Mouse (Mus musculus) CD4-positive, CD25-positive, alpha-beta regulatory T cell, adult 4 months (primary cell): Measurements from ENCODE around the gene Fars2. TPM values are rescaled to one million over a fixed set of nuclear protein-coding genes. Genes with fewer than 3 reads are reported as not detected.
"Not testable (repeated sequence)": the region's sequence is repeated elsewhere in the genome, so short reads cannot be mapped to it uniquely, and the experiment has no call there.

ENCODE experiments used
- ATAC-seq: one replicate; pipeline ENCODE4 v1.8.0; 2017
- polyA plus RNA-seq, 2 experiments: library from polyadenylated mRNA; unstranded; fragments of 100-300 nt; shearing (Covaris generic); gene quantifications; one replicate each; pipeline ENCODE4 v1.2.1; 2017

Fars2 gene
- polyA plus RNA-seq, 2 experiments from 2014 or later, result 37.6 to 44.7 TPM

DNA sequence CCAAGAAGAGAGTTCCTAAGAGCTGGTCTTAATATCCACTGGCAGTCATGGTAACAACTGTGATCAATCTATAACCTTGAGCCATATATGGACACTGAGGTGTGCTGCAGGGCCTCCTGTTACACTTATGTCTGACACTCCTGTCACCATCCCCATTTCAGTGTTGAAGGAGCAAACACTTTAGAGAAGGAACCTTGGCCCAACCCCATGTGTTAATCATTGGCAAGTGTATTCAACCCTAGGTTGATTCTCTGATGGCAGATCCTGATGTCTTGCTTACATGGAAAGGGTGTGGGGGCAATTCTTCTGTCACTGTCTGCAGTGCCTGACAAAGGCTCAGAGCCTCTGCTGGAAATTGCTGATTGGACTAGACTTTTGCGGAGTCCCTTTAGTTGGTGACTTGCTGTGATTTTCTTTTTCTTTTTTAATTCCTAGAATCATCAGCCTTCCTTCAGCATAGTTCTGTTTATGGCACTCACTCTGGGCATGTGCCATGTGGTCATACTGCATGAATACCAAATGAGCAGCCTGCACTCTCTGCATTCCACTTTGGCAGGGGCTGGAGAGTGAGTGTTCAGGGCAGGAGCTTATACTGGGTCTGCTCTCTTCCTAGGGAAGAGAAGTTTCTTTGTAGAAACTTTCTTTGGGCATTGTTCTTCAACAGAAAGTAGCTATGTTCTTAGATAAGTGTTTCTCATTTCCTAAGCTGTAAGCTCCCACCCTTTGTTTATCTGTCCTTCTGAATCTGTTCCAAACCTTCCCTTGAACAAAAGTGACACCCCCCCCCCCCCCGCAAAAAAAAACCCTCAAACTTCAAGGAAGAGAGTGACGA is 181.0 kb downstream of the Fars2 start:
- no peak for ATAC-seq

DNA sequence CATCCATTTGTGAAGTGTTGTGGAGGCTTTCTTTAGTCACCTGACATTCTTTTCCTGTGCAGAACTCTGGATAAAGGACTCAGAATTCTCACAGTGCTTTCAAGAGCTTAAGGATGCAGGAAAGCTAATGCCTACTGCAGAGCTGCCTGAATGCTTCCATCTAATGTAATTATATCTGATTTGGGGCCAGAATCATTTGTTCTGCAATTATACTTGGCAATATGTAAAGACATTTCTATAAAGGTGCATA is 181.5 kb downstream of the Fars2 start:
- ATAC-seq, result no peak

DNA sequence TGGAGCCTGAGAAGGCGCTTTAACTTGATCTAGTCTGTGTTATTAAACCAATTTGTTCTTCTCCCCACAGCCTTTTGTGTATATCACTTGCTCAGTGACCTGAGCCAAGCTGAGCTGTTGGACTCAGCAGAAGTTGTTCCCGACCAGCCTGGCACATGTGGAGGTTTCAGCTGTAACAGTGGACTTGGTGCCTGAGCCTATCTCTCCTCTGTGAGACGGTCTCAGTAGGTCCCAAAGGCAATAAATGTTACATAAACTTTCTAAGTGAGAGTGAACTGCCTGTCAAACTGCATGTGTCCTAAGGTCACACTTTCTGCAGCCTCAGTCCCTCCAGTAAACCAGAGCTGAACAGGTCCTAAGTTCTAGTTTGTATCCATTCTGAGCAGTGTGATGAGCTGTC is 185.6 kb downstream of the Fars2 start:
- no peak for ATAC-seq

DNA sequence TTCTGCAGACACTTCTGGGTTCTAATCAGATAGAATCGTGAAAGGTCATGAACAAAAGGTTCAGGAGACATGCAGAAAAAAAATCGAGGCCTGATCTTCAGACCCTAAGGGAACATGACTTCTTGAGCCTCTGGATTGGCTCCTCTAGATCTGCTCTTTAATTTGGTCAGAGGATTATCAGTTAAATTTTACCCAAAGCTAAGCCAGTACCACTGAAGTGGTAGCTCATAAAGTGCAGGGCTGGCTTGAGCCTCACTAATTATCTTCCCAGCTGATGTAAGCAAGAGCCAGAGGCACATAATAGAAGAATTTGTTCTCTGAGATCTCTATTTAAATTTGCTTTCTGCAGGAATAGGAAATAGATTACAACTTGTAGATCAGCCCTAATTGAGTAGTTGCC is 188.1 kb downstream of the Fars2 start:
- ATAC-seq, result no peak

DNA sequence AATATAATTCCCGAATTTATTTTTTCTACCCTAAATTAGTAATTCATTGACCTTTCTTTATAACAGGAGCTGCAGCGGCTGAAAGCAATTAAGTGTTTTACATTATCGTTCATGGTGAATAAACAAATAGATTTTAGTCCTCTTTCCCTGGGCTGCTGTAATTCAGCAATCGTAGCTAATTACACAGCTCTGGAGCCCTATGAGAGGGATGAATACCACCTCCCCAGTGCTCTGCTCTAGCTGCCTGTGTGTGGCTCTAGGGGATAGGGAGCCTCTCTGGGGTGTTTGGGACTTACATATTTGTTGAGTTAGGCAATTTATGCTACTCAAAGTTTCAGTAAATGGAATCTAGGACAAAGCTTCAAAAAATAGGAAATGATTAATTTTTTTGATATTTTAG is 190.2 kb downstream of the Fars2 start:
- no peak for ATAC-seq

DNA sequence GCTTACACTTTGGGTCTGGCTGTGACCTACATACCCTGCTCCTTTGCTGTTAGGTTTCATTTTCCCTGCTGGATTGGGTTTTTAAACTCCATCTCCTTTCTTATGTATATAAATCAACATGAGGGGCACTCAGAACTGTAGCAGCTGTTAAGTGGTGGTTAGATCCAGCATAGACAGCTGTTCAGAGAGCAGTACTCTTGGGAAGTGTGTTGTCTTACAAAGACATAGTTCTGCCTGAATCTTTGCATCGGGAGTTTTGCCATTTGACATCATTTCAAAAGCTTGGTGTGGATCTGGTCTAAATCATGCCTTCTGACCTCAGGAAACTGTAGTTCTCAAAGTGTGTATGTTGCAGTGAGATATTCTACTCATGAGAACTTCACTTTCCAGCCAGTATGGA is 191.9 kb downstream of the Fars2 start:
- no peak for ATAC-seq

DNA sequence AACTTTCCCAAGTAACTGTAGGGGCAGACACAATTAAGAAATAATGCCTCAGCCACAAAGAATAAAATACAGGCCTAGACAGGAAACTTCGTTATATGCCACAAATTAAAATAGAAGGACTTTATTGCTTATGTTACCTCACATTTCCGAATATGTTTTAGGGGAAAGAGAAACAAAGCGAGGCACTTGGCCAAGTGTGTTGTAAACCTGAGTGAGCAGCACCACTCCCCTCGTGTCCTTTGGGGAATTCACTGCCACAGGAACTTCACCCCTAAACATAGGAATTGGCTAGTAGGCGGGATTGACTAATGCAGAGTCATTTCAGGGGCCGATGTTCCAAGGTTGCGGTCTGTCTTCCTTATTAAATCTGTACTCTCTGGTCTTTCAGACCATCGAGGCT is 197.0 kb downstream of the Fars2 start:
- no peak for ATAC-seq

DNA sequence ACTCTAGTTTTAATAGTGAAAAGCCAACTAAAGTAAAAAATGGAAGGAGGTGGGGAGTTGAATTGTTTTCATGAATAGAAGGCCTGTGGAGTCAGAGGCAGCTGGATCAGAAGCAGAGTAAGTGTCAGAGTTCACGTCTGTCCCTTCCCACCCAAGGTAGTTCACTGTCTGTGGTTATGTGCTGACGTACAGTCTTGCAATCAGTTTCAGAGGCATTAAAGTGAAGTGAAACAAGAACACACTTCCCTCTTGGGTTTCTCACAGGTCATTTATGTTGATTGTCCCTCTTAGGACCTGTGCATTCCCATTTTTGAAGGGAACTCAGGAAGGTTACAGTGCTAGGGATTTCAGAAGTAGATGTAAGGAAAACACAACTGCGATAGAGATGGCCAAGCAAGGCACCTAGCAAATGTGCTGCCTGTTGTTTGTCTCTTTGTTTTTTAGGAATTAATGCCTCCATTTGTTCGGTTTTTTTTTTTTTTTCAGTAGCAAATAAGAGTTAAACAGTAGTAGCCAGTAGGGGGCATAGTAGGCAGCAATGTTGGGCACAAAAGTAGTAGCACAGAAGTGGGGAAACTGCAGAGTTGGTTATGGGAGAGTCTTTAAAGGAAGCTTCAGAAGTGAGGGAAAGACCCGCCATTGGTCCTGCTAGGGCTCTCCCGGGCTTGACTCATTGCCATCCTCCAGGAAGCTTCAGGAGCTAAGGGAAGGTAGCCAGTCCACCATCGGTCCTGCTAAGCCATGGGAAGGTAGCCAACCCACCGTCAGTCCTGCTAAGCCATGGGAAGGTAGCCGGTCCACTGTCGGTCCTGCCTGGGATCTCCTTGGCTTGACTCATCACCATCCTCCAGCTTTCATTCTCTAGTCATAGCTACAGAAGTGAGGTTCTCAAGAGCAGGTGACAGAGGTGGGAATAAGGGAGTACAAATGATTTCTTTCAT is 197.9 kb downstream of the Fars2 start:
- ATAC-seq, result no peak

DNA sequence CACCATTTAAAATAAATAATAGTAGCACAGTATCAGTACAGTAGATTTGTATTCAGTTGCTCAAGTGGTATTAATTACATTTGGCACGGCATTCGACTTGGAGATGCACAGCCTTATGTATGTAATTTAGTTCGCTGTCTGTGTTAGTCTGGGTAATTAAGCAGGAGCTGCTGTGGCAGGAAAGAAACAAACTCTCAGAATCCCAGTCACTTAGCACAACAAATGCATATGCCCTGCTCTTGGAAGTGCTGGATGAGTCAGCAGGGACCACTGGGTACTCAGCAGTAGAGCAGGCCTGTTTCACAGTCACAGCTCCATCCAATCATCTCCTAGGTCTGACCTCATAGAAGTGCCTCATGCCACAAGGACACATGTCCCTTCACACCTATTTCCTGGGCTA is 200.6 kb downstream of the Fars2 start:
- no peak for ATAC-seq

DNA sequence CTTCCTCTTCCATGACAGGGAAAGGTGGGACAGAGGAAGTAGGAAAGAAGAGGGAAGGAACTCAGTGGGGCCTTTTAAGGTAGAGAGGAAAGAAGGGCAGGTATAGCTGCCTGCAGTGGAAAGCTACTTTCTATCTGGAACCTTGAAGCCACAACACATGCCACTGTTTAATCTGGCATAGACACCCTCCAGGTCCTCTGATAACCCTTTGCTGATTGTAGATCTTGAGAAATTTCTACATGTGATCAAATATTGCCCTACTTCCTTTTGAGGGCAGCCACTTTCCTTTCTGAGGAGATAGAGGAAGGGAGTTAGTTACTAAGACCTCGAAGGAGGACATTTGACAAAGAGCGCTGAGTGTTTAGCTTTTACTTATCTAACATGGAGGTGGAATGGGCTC is 207.4 kb downstream of the Fars2 start:
- ATAC-seq, result no peak

DNA sequence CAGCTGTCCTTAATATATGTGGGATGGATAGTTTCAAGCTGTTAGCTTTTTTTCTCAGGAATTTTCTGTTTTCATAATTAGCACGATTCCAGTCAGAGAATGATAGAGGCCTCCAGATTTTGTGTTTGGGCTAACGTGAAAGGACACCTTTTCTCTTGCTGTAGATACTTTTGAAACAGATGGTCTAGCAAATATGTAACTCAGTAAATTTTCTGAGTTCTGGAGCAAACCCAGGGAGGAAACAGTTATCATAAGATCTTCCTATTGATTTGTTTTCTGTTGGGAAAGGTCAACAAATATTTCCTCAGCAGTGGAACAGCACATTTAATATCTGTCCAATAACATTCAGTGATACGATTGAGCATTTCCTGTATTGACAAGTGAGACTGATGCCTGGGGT is 209.3 kb downstream of the Fars2 start:
- ATAC-seq, result no peak

DNA sequence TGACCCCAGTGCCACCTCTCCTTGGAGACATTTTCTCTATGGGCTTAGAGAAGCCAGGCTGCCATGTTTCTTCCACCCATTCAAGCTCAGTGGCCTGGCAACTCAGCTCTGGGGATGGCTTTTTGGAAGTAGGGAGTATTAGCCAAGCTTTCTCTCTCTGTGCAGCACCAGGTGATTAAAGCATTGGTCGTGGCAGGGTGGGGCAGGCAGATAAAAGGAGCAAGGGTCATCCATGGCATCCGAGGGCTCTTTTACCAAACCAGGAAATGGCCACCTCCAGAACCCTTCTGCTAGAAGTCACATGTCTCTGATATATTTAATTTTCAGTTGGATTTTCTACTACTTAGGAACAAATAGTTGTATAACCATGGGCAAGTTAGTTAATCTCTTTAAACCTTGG is 212.7 kb downstream of the Fars2 start:
- no peak for ATAC-seq

DNA sequence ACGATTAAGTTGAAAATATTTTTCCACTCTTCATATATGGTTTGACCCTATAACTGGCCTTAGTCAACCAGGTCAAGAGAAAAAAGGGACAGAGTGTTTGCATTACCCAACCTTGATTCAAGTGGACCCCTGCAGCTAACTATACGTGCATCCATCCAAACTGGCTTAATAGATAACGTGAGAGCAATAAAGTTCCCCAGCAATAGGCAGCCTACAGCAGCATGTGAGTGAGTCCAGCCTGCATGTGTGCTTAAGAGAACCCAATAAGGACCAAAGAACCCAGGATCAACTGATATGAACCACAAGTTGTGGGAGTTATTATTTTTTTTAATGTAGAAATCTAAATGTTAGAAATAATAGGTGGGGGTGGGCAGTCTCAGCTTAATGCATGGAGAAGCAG is 213.3 kb downstream of the Fars2 start:
- no peak for ATAC-seq

DNA sequence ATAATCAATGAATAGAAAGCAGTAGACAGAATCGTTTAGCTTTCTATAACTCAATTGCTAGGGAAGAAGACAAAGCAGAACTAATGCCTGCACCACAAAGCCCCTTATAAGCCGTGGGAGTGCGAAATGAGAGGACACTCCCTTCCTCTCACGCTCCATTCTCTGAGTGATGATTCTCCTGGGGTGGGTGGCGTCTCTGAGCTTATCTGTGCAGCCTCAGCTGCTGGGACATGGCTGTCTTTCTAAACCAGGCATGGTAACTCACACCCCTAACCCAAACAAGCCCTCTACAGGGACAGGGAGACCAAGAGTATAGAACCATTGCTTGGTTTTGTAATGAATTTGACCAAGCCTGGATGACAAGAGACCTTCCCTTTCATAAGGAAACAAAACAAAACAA is 217.5 kb downstream of the Fars2 start:
- no peak for ATAC-seq

DNA sequence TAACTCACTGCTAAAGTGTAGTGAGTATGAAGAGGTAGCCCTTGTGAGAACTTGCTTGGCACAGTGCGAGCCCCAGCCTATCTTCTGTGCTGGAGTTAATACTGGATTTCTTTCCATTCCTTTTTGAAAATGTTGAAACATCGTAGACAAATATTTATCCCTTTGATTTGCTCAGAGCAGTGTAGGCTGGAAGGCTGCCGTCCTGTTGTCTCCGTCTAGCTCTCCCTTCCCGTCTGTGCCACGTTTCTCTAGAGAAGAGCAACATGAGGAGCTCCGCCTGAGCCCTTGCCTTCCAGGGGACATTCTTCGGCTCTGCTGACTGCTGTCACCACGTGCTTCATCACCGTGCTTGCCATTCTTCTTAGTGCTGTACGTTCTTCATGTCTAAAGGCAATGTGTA is 234.3 kb downstream of the Fars2 start:
- ATAC-seq, result no peak

DNA sequence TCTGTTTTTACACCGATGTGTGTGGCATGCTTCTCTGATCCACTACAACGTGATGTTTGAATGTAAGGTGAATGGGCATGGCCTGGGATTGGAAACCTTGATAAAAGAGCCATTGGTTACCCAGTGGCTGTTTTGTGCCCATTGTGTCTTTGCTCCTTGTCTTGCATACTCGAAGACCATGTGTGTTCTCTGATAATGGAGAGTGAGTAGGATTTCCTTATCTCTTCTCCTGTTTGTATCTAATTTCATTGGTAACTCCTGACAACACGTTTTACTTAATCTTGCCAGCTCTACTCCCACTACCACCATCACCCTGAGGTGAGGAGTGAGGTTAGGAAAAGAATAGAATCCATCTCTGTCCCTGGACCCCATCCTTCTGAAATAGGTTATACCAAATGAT is 240.3 kb downstream of the Fars2 start:
- ATAC-seq, result no peak

DNA sequence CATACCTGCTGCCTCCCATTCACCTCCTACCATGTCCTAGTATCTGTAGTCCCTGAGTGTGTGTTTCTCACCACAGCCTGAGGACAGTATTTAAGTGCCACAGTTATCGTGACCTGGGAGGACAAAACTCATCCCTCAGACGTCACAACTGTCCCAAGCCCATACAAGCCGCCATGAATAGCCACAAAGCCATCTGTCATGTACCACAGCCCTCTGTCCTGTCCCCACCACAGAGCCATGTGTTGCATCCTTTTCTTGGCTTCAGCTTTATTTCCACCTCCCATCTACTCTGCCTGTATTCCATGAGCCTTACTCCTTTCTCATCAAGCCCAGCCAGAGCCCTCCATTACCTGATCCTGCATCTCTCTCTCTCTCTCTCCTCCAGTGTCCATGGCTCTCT is 244.2 kb downstream of the Fars2 start:
- ATAC-seq, result no peak

DNA sequence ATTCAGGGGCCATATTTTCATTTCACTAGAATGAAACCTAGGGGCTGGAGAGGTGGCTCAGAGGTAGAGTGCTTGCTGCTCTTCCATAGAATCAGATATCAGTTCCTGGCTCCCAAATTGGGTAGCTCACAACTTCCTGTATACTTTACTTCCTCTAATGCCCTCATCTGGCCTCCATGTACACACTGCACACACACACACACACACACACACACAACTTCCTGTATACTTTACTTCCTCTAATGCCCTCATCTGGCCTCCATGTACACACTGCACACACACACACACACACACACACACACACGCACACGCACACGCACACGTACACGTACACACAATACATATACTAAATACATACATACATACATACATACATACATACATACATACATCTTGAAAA is 248.5 kb downstream of the Fars2 start:
- ATAC-seq, result not testable (repeated sequence)

DNA sequence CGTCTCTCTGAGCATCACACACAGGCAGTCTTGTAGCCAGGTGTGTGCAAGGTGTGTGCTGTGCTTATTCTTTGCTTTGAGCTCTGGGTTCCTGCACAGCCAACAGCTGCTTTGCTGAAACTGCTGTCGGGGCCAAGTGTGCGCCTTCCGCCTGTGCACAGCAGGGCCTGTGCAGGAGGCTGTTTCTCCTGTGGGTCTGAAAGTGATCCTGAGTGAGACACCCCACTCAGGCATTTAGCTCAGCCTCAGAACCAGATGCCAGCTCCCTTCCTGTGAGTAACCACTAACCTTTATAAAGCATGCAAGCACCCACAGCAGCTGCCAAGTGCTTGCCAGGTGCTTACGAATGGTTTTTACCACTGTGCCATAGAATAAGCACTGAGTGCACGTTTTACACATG is 249.1 kb downstream of the Fars2 start:
- ATAC-seq, result no peak

DNA sequence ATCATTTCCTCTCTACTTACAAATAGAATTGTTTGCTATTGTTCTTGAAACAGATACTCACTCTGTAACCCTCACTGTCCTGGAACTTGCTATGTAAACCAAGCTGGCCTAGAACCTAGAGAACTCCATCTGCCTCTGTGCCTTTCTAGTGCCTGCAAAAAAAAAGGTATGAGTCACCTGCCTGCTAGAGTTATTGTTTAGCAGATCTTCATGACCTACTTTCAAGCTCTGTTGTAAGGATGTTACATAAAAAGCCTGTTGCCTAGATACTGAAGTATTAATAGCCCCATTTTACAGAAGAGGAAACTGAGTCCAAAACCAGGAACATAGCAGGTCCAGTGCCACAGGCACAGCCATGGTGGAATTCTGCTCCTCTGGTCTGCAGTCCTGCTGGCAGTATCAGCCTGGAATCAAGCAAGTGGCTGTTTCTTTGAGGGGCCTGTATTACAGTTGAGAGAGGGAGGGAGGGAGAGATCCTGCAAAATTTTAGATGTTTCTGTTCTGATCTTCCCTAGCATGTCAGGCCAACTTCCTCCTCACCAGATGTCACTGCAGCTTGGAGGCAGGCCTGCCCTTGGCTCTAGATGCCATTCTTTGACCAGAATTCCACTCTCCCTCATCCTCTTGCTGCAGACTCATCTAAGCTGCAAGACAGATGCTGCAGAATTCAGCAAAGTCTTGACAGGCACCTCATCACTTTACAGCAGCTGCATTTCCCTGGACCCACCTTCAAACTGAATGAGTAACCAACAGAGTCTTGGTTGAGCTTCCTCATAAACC is 250.7 kb downstream of the Fars2 start:
- ATAC-seq, result peak; percentile 69

DNA sequence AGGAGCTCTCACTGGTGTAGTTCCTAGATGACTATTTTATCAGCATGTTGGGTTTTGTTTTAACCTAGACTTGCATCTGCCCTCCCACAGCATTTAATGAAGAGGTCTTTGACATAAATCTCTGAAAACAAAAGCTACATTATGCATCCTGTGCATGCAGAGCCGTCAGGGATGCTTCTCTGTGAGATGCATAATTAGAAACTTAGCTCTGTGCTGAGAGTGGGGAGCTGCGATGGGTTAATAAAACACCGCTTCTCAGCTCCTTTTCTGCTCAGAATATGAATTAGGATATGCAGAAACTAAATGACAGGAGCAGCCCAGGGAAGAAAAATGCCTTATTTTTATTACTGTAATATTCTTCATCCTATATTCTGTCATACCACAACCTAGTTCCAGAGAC is 251.6 kb downstream of the Fars2 start:
- ATAC-seq, result no peak

DNA sequence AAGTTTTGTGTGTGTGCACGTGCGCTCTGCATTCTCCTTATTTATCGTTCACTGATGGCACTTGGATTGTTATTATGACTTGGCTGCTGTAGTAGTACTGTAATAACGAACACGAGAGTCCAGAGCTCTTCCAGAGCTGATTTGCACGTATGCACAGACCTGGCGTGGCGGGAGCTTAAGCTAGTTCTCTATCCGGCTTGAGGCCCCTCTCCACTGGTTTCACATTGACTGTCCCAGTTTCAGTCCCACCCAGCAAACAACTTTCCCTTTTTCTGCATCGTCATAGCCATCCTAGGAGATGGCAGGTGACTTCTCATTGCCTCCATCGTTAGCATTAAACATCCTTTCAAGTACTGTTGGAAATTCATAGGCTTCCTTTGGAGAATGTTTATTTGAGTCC is 252.2 kb downstream of the Fars2 start:
- ATAC-seq, result no peak

DNA sequence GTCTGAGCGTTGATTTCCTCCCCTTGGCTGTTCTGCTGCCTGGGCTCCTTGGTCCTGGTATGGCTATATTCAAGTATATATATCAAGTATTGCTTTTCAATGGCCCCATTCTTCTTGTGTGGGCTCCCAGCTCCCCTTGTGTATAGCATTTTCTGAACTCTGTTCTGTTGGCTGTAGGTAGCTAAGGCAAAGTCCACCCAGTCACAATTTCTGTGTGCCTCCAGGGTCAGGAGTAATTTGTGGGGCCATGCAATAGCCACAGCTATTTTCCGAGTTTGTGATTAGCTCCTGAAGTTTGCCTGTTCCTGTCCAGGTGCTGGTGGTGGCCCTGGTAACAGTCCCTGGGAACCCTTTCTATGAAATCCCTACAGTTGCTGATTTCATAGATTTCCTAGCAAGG is 266.0 kb downstream of the Fars2 start:
- no peak for ATAC-seq

DNA sequence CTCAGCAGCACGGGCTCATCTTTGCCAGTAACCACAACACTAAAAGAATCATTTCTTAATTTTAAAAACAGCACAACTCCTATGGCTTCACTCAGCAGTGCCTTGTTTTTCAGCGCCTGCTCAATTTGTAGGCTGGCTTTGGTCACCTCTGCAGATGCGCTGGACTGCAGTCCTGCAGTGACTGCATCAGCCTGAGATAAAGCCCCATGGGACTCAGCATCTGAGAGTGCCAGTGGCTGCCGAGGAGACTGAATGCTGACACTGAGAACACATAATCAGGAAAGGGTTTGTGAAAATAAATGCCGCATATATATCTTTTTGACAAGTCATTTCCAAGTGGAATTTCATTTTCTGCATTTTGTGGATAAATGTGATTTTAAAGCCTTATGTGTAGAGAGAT is 268.9 kb downstream of the Fars2 start:
- ATAC-seq, result no peak
